Mouse (Mus musculus) MEL (cell line): Measurements from ENCODE around the gene Higd1c.

Experiments used
- CTCF ChIP-seq, 3 experiments: IDR thresholded peaks in 2 of 3; conservative IDR thresholded peaks in 1 of 3; 2 replicates each; pipeline ENCODE4 v1.5.1; 2011 to 2012; ENCODE audit warnings: low read length in 3 of 3, low read depth in 2 of 3, mild to moderate bottlenecking in 2 of 3, improper control_type of control experiment in 1 of 3, inconsistent platforms in 1 of 3, mixed read lengths in 1 of 3, moderate library complexity in 1 of 3; ENCODE audit not compliant: control insufficient read depth in 1 of 3, insufficient read depth in 1 of 3, poor library complexity in 1 of 3, severe bottlenecking in 1 of 3
- POLR2A ChIP-seq, 2 experiments: IDR thresholded peaks; 2 replicates each; pipeline ENCODE4 v1.6.1; 2011 to 2012; ENCODE audit warnings: low read length in 2 of 2, mild to moderate bottlenecking in 2 of 2, control low read depth in 1 of 2, improper control_type of control experiment in 1 of 2, low read depth in 1 of 2, moderate library complexity in 1 of 2; ENCODE audit not compliant: control insufficient read depth in 1 of 2, insufficient read depth in 1 of 2, poor library complexity in 1 of 2
- SIN3A ChIP-seq: IDR thresholded peaks from 2 replicates; pipeline ENCODE4 v1.6.1; 2012; ENCODE audit warnings: low read length, improper control_type of control experiment, inconsistent platforms

- TF ChIP-seq POLR2A (IDR thresholded peaks at IDR 0.05; ENCODE audit: control insufficient read depth in 1 of 2, insufficient read depth in 1 of 2, low read depth in 1 of 2, low read length in 2 of 2, poor library complexity in 1 of 2) (no peak), SIN3A (no peak), CTCF (IDR thresholded peaks at IDR 0.05 in 2 of 3, conservative IDR thresholded peaks at IDR 0.05 in 1 of 3; ENCODE audit: control insufficient read depth in 1 of 3, insufficient read depth in 1 of 3, low read depth in 2 of 3, low read length in 3 of 3, poor library complexity in 1 of 3, severe bottlenecking in 1 of 3) (no peak)
Measured at GRCm38 (mm10) chr15:100400592-100401250, 36.4 kb downstream of the Higd1c start.
